In genomic region chr1:33883102-33883839, GRCm38 (mm10) we compare ENCODE assay signal across 8 mouse cellular contexts. TPM values are rescaled to one million over a fixed set of nuclear protein-coding genes. Genes with fewer than 3 reads are reported as not detected.
DNase-seq lines count a peak whose midpoint lies in the region; ATAC-seq and TF ChIP-seq lines count a peak whose summit lies in the region.

No protein-coding gene starts in this region.

- H3K27me3 ChIP-seq in kidney, embryonic 15.5 days: no peaks in the 10 kb centered on the region
- no peaks in the 10 kb centered on the region for H3K27me3 ChIP-seq in liver, postnatal 0 days (ENCODE audit: insufficient read depth, low read length)

- H3K9ac ChIP-seq in kidney, embryonic 15.5 days: no peak overlapping the region
- H3K9ac ChIP-seq in liver, postnatal 0 days (replicated peaks): 0 out of 2 replicates have a peak overlapping the region, but pooled peaks have one; percentile 5

- peak overlapping the region; percentile 50 for H3K4me2 ChIP-seq in kidney, embryonic 15.5 days
- H3K4me2 ChIP-seq in liver, postnatal 0 days (ENCODE audit: low read depth, low read length): peak overlapping the region; percentile 54

- TF ChIP-seq POLR2A in brain, embryonic 14.5 days (IDR thresholded peaks at IDR 0.05; ENCODE audit: borderline replicate concordance, extremely low read depth, insufficient read depth, insufficient read length, poor library complexity, severe bottlenecking): no peak

- no peak for ATAC-seq in kidney, embryonic 15.5 days (replicated peaks; ENCODE audit: low FRiP score)
- no peak for ATAC-seq in liver, postnatal 0 days

- peak; percentile 56 for DNase-seq in right cerebral cortex, adult 18-20 months
- DNase-seq in right cerebral cortex, postnatal 14 days: no peak
- peak; percentile 45 for DNase-seq in brain, embryonic 14.5 days (ENCODE audit: low read depth)
- peak; percentile 62 for DNase-seq in heart, adult 8-10 months (ENCODE audit: low spot score)
- peak; percentile 37 for DNase-seq in liver, postnatal 0 days
- peak; percentile 50 to 55 for DNase-seq in right cerebral cortex, postnatal 10 days (ENCODE audit: low spot score in 2 of 2)
- DNase-seq in cerebellum, adult 11-12 months: no peak

- TF ChIP-seq EP300 in liver, postnatal 0 days (IDR thresholded peaks at IDR 0.05; ENCODE audit: low read depth): no peak

- TF ChIP-seq CTCF in brain, embryonic 14.5 days (IDR thresholded peaks at IDR 0.05; ENCODE audit: borderline replicate concordance, extremely low read depth, insufficient read depth, insufficient read length): no peak; the same call in 1 of the 2 replicates
- peak; percentile 39 for TF ChIP-seq CTCF in liver, postnatal 0 days (IDR thresholded peaks at IDR 0.05; ENCODE audit: low read depth)

- H3K36me3 ChIP-seq in kidney, embryonic 15.5 days: no peaks in the 10 kb centered on the region
- H3K36me3 ChIP-seq in liver, postnatal 0 days (replicated peaks; ENCODE audit: insufficient read depth, low read length): no peaks in the 10 kb centered on the region

- peaks cover 4% of the 10 kb centered on the region; the same call in 1 of the 2 replicates for H3K4me1 ChIP-seq in kidney, embryonic 15.5 days
- H3K4me1 ChIP-seq in liver, postnatal 0 days (ENCODE audit: insufficient read depth): 0 out of 2 replicates have a peak, but pooled peaks cover 3% of the 10 kb centered on the region

- H3K4me3 ChIP-seq in kidney, embryonic 15.5 days (replicated peaks): peak overlapping the region; percentile 26
- H3K4me3 ChIP-seq in liver, postnatal 0 days (ENCODE audit: low read depth, low read length): peak overlapping the region; percentile 6

- no peaks in the 10 kb centered on the region for H3K9me3 ChIP-seq in kidney, embryonic 15.5 days (replicated peaks)
- H3K9me3 ChIP-seq in liver, postnatal 0 days (ENCODE audit: low read length): no peaks in the 10 kb centered on the region

- H3K27ac ChIP-seq in kidney, embryonic 15.5 days: no peak overlapping the region
- H3K27ac ChIP-seq in liver, postnatal 0 days (ENCODE audit: low read depth): no peak overlapping the region

- 16% methylated on average over 18 of the region's 18 CpGs for WGBS in kidney, embryonic 15.5 days
- 11% methylated on average over 18 of the region's 18 CpGs for WGBS in liver, postnatal 0 days (ENCODE audit: insufficient replicate concordance)

RNA-seq across cellular contexts. Expression of gene Bend6, which starts 24.3 kb away (rescaled TPM):
- polyA plus RNA-seq in brain, embryonic 14.5 days (2012; rRNA removed): 21.8 and 25.5 TPM in 2 replicates
- 1 to 10 TPM; 1.5 to 3.0 (median 2.5) TPM for total RNA-seq in heart, adult 8-10 months (2022)
- 0.48 and 0.64 TPM in 2 replicates for polyA plus RNA-seq in kidney, embryonic 15.5 days (2015; fragmentation: Nextera tagmentation; extraction: Ambion mirVana)
- 0.12 and 0.22 TPM in 2 replicates for polyA plus RNA-seq in liver, postnatal 0 days (2015; fragmentation: Nextera tagmentation; extraction: Ambion mirVana)

RNA-seq across cellular contexts. Expression of gene Dst, which starts 24.8 kb away (rescaled TPM):
- 45.3 and 96.0 TPM in 2 replicates for polyA plus RNA-seq in brain, embryonic 14.5 days (2012; rRNA removed)
- 100 to 1,000 TPM; 366 to 489 (median 444) TPM for total RNA-seq in heart, adult 8-10 months (2022)
- 25.6 and 27.9 TPM in 2 replicates for polyA plus RNA-seq in kidney, embryonic 15.5 days (2015; fragmentation: Nextera tagmentation; extraction: Ambion mirVana)
- polyA plus RNA-seq in liver, postnatal 0 days (2015; fragmentation: Nextera tagmentation; extraction: Ambion mirVana): 6.0 and 6.4 TPM in 2 replicates

Comparison
In these comparisons a context has a peak if more than half of its experiments do, and no peak if none do; other contexts are left out.
1. DNase-seq: peak in right cerebral cortex, adult 18-20 months (single experiment), brain, embryonic 14.5 days (single experiment), heart, adult 8-10 months (single experiment), liver, postnatal 0 days (single experiment) and right cerebral cortex, postnatal 10 days (2 of 2); none in right cerebral cortex, postnatal 14 days (single experiment) and cerebellum, adult 11-12 months (single experiment).
2. RNA of gene Bend6, which starts 24.3 kb away (polyA plus RNA-seq): 21.8 to 25.5 TPM in brain, embryonic 14.5 days; 0.48 to 0.64 TPM in kidney, embryonic 15.5 days and 0.12 to 0.22 TPM in liver, postnatal 0 days; every median in the first group is over 10 times any median in the second.